Mouse (Mus musculus) G1E (cell line): Measurements from ENCODE around the gene Aida. TPM values are rescaled to one million over a fixed set of nuclear protein-coding genes. Genes with fewer than 3 reads are reported as not detected.

ENCODE experiments used
- ATAC-seq: 2 replicates; pipeline ENCODE4 v1.8.0; 2016; ENCODE audit warnings: mild to moderate bottlenecking; ENCODE audit not compliant: insufficient number of reproducible peaks, poor library complexity, low FRiP score, severe bottlenecking; ENCODE audit errors: extremely low read depth
- DNase-seq: peaks from one replicate; pipeline ENCODE4 v3.0.0; 2012; ENCODE audit warnings: low spot score
- H3K27me3 ChIP-seq: 2 replicates; pipeline ENCODE4 v1.6.1; 2012; ENCODE audit warnings: mild to moderate bottlenecking, low read length, inconsistent platforms; ENCODE audit not compliant: insufficient read depth
- H3K36me3 ChIP-seq: replicated peaks from 2 replicates; pipeline ENCODE3; 2012; ENCODE audit warnings: mild to moderate bottlenecking, inconsistent platforms
- H3K4me1 ChIP-seq: 2 replicates; pipeline ENCODE4 v1.6.1; 2012; ENCODE audit warnings: low read depth, low read length, inconsistent platforms, mixed read lengths; ENCODE audit not compliant: insufficient read depth
- H3K4me3 ChIP-seq: 2 replicates; pipeline ENCODE4 v1.5.1; 2012; ENCODE audit warnings: low read depth, mild to moderate bottlenecking, inconsistent platforms, low read length, moderate library complexity, mixed read lengths
- H3K9me3 ChIP-seq: replicated peaks from 2 replicates; pipeline ENCODE4 v1.6.1; 2012; ENCODE audit warnings: inconsistent platforms
- CTCF ChIP-seq: IDR thresholded peaks from 2 replicates; pipeline ENCODE4 v1.5.1; 2012; ENCODE audit warnings: low read depth, low read length, inconsistent platforms, mixed read lengths
- GATA1 ChIP-seq: IDR thresholded peaks from 2 replicates; pipeline ENCODE4 v1.6.1; 2012; ENCODE audit warnings: borderline replicate concordance, low read length, inconsistent platforms, mixed read lengths
- GATA2 ChIP-seq: IDR thresholded peaks from 2 replicates; pipeline ENCODE4 v1.6.1; 2012; ENCODE audit warnings: low read depth, low read length, inconsistent platforms, borderline replicate concordance
- POLR2AphosphoS5 ChIP-seq: IDR thresholded peaks from 2 replicates; pipeline ENCODE4 v1.6.1; 2012; ENCODE audit warnings: low read depth, low read length, inconsistent platforms; ENCODE audit not compliant: insufficient replicate concordance
- TAL1 ChIP-seq: conservative IDR thresholded peaks from 2 replicates; pipeline ENCODE4 v1.6.1; 2012; ENCODE audit warnings: low read depth, low read length, inconsistent platforms, mixed read lengths
- polyA plus RNA-seq: library from polyadenylated mRNA; stranded (reverse); fragments of >175 nt; gene quantifications from 2 replicates; pipeline ENCODE4 v1.2.3, GENCODE M21; 2012
- total RNA-seq, 2 experiments: library from RNA; stranded (forward) in 1 of 2; stranded (reverse) in 1 of 2; fragments of 200-1000 nt in 1 of 2; fragments of >200 nt in 1 of 2; fragmentation: Nextera tagmentation in 1 of 2; gene quantifications; 2 replicates each; pipeline ENCODE4 v1.2.3; 2014 to 2017

Gene Aida
- total and polyA plus RNA-seq, 3 experiments: 14.3 to 53.4 (median 48.2) TPM

- DNase-seq (peak; percentile 20), ATAC-seq (peak; percentile 89)
- peaks cover 21% of the 10 kb centered on the region for H3K27me3 ChIP-seq
- no peaks in the 10 kb centered on the region for H3K36me3 ChIP-seq
- no peak for TF ChIP-seq CTCF
- no peak for TF ChIP-seq GATA1
- peaks cover 13% of the 10 kb centered on the region for H3K4me1 ChIP-seq
- H3K4me3 ChIP-seq: peak overlapping the region; percentile 45; the same call in 1 of the 2 replicates
- H3K9me3 ChIP-seq: no peaks in the 10 kb centered on the region
Observed at GRCm38 (mm10) chr1:183265921-183266467, 30.4 kb upstream of the Aida start.

- ATAC-seq (no peak), DNase-seq (no peak)
- Histone ChIP-seq H3K4me1 (peaks cover 13% of the 10 kb centered on the region), H3K27me3 (peaks cover 26% of the 10 kb centered on the region), H3K9me3 (no peaks in the 10 kb centered on the region), H3K36me3 (no peaks in the 10 kb centered on the region), H3K4me3 (no peak overlapping the region)
- TF ChIP-seq POLR2AphosphoS5 (no peak), GATA1 (no peak), CTCF (no peak), TAL1 (no peak), GATA2 (no peak)
Observed at GRCm38 (mm10) chr1:183267666-183268065, 28.7 kb upstream of the Aida start.

- no peaks in the 10 kb centered on the region for H3K9me3 ChIP-seq
- peaks cover 9% of the 10 kb centered on the region for H3K36me3 ChIP-seq
- H3K4me3 ChIP-seq: no peak overlapping the region
- ATAC-seq (peak; percentile 75), DNase-seq (peak; percentile 9)
- TF ChIP-seq GATA2 (no peak), CTCF (no peak), POLR2AphosphoS5 (no peak), TAL1 (no peak), GATA1 (no peak)
- peaks cover 2% of the 10 kb centered on the region; the same call in 1 of the 2 replicates for H3K4me1 ChIP-seq
- H3K27me3 ChIP-seq: peaks cover 23% of the 10 kb centered on the region
Observed at GRCm38 (mm10) chr1:183272867-183273818, 23.2 kb upstream of the Aida start.

GRCm38 (mm10) chr1:183274385-183274784 is 22.0 kb upstream of the Aida start:
- ATAC-seq (no peak), DNase-seq (no peak)
- Histone ChIP-seq H3K36me3 (peaks cover 21% of the 10 kb centered on the region), H3K27me3 (peaks cover 13% of the 10 kb centered on the region; the same call in 1 of the 2 replicates), H3K9me3 (no peaks in the 10 kb centered on the region), H3K4me1 (no peaks in the 10 kb centered on the region; the same call in 1 of the 2 replicates), H3K4me3 (no peak overlapping the region)
- TF ChIP-seq TAL1 (no peak), GATA2 (no peak), GATA1 (no peak), POLR2AphosphoS5 (no peak), CTCF (no peak)

- Histone ChIP-seq H3K9me3 (no peaks in the 10 kb centered on the region), H3K36me3 (peaks cover 34% of the 10 kb centered on the region), H3K4me3 (no peak overlapping the region), H3K27me3 (peaks cover 6% of the 10 kb centered on the region; the same call in 1 of the 2 replicates), H3K4me1 (no peaks in the 10 kb centered on the region; the same call in 1 of the 2 replicates)
- ATAC-seq: no peak
- no peak for DNase-seq
- TF ChIP-seq GATA2: no peak
- TF ChIP-seq GATA1: no peak
- TF ChIP-seq POLR2AphosphoS5: 0 out of 2 replicates have a peak, but pooled peaks have one; percentile 22
Observed at GRCm38 (mm10) chr1:183275763-183276162, 20.6 kb upstream of the Aida start.

GRCm38 (mm10) chr1:183288351-183288750 is 8.0 kb upstream of the Aida start:
- ATAC-seq: no peak
- no peaks in the 10 kb centered on the region for H3K9me3 ChIP-seq
- no peaks in the 10 kb centered on the region for H3K27me3 ChIP-seq
- DNase-seq: no peak
- no peaks in the 10 kb centered on the region for H3K4me1 ChIP-seq
- TF ChIP-seq POLR2AphosphoS5 (no peak), CTCF (no peak)
- no peak overlapping the region for H3K4me3 ChIP-seq
- peaks cover 95% of the 10 kb centered on the region for H3K36me3 ChIP-seq

GRCm38 (mm10) chr1:183289576-183289975 is 6.8 kb upstream of the Aida start:
- no peak for ATAC-seq
- Histone ChIP-seq H3K36me3 (peaks cover 93% of the 10 kb centered on the region), H3K9me3 (no peaks in the 10 kb centered on the region), H3K27me3 (no peaks in the 10 kb centered on the region), H3K4me1 (no peaks in the 10 kb centered on the region), H3K4me3 (no peak overlapping the region)
- TF ChIP-seq TAL1 (no peak), GATA2 (no peak), GATA1 (no peak), CTCF (no peak), POLR2AphosphoS5 (no peak)
- no peak for DNase-seq
